Mouse (Mus musculus) gastrocnemius, postnatal 4 days (tissue): ENCODE measurements around the gene Tmtc4. TPM values are rescaled to one million over a fixed set of nuclear protein-coding genes. Genes with fewer than 3 reads are reported as not detected.

Experiments
- DNase-seq, 2 experiments: peaks; one replicate each; pipeline ENCODE4 v3.0.0; 2021 to 2022; ENCODE audit warnings: low spot score in 2 of 2, mixed read lengths in 2 of 2
- total RNA-seq, 2 experiments: library from RNA; stranded (reverse); gene quantifications; 2 replicates each; pipeline ENCODE4 v1.2.3; 2021

Gene Tmtc4
- total RNA-seq, 2 experiments from 2014 or later: 17.1 to 17.8 TPM

- no peak for DNase-seq
Measured at GRCm38 (mm10) chr14:122905007-122905406, 78.8 kb downstream of the Tmtc4 start.

- no peak for DNase-seq
Measured at GRCm38 (mm10) chr14:122903923-122904351, 79.9 kb downstream of the Tmtc4 start.

DNA sequence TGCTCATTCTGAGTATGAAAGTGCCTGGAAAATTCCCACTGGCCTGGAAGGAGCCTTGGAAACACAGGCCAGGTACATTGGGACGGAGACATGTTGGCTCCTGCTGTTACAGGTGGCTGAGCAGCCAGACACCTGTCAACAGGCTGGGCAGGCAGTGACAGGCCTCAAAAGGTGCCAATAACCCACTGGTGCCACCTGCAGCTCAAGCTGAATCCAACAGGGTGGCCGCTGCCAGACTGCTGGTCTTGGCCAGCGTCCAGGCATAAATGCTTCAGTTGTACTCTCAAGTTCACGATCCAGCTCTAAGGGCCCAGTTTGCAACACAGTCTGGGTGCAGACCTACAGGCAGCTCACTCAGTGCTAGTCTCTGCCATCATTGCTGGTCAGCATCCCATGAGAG, 81.0 kb downstream of the Tmtc4 start:
- DNase-seq: peak in 1 of 2 experiments; percentile 29

DNA sequence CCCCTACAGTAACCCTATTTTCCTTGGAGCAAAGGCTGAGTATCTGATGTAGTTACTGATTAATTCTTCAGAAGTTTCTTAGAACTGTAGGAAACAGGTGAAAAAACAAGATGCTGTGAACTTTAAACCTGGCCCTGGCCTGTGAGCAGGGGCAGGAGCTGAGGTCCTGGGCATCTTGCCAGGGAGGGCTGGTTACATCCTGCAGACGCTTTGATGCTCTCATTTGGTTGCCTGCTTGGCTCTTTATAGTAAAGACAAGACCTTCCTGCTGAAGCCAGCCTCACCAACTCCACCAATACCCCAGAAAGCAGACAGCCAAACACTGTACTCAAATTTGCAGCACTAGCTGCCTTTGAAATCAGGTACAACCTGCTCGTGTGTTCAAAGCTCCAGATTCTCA, 81.7 kb downstream of the Tmtc4 start:
- no peak for DNase-seq

DNA sequence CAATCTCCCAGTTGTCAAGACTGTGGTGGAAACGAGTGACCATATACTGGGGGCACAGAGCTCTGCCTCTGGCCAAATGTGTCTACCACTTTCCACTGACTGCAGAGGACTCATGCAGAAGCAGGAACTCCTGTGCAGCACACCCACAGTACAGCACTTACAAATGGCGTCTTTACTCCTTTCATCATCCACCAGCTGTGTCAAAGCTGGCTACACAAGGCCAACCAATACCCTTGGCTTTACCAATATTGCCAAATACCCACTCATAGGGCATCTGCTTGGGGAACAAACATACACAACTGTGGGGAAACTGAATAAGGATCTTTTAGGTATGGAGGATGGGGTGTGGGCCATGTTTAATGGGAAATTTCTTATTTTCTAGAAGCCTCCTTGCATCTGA, 82.1 kb downstream of the Tmtc4 start:
- DNase-seq: no peak

DNA sequence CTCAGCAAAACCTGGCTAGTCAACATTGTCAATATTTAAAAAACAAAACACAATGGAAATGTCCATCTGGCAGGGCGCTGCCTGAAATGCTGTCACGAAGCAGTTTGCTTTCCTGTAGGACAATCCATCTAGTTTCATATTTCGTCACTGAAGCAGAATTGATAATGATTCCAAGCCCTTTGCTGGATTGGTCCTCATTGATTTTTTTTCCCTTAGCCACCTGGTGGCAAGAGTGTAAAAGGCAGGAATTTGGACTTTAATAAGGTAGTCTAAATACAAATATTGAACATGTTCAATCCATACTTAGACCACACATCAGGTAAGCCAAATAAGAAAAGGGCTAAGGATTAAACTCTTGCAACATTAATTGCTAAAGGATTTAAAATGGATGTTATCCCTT, 82.7 kb downstream of the Tmtc4 start:
- no peak for DNase-seq

DNA sequence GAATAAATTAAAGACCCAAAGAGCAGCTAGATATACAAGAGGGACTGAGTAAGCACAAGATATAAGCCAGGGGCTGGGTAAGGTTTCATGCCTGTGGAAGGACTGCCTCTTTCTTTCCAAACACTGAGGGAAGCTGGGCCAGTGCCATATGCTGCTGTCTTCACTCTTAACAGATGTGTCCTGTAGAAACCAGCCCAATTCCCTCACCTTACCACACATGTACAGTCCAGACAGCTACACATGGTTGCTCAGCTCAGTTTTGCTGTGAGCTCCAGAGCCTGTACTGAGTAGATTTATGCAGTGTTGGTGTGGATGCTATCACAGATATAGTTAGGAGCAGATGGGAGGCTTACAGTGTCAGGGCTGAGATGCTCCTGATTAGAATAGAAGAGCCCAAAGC, 83.2 kb downstream of the Tmtc4 start:
- no peak for DNase-seq

- no peak for DNase-seq
Measured at GRCm38 (mm10) chr14:122898550-122898949, 85.3 kb downstream of the Tmtc4 start.

GRCm38 (mm10) chr14:122896106-122896505, 87.7 kb downstream of the Tmtc4 start:
- no peak for DNase-seq

GRCm38 (mm10) chr14:122891470-122891968, 92.3 kb downstream of the Tmtc4 start:
- no peak for DNase-seq

- DNase-seq: no peak
Measured at GRCm38 (mm10) chr14:122888480-122888872, 95.4 kb downstream of the Tmtc4 start.

GRCm38 (mm10) chr14:122887702-122888479, 95.9 kb downstream of the Tmtc4 start:
- no peak for DNase-seq

DNA sequence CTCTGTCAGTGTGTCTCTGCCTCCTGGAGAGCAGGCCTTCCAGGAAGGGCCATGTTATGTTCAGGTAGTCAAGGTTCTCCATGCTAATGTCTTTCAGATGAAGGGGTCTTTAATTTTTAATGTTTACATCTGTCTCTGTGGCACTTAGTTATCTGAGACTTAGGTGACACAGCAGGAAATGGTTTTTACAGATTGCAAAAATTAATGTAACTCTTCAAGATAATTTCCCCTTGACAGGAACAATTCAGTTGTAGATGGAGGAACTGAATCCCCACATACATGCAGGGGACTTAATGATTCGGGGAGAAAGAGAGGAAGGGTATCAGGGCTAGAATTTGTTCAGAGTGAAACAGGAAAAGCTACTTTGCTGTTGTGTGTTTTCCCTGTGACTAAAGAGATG, 96.6 kb downstream of the Tmtc4 start:
- no peak for DNase-seq

DNA sequence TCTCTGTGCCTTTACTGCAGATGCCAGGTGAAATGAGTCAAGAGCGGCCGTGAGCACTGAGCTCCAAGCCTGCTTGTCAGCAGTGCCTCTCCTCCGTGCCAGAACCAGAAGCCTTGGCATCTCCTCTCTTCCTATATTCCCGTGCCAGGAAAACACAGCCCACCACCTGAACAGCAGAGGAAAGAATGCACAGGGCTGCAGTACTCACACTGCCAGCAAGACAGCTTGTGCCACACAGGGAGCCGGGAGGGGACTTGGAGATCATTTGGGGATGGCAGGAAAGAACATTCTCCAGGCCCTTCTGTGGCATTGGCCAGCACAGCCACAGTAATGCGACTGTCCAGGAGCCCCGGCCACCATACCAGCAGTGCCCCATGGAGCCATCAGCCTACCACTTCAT, 97.9 kb downstream of the Tmtc4 start:
- DNase-seq: no peak

DNA sequence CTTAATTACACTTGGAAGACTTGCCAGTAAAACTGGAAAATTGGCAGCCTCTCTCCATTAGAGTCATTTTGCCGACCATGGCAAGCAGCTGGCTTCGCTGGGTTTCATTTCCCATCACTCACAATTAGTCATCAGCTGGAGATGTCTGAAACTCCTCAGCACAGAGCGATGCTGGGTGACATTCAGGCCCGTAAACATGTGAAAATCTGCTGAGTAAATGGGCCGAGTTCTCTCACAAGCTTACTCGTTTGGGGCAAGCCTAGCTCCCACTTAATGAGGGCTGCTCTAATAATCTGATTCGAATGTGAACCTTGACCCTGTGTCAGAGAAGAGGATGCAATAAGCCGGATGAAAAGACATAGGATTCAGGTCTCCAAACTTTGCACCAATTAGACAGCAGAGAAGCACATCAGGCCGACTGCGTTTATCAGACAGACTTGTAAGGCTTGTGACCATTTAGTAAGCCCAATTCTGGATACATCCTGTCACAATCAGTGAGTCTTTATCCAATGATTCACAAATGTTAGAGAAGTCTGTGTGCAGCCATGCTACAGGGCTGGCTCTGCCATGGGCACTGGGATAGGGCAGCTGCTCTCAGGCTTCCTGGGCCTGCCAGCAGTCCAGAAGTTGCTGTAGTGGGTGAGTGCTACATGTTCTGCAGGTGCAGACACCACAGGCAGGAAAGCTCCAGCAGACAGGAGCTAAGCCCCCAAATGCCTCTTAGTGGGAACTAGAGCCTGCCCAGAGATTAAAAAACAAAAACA, 99.8 kb downstream of the Tmtc4 start:
- DNase-seq: no peak

DNA sequence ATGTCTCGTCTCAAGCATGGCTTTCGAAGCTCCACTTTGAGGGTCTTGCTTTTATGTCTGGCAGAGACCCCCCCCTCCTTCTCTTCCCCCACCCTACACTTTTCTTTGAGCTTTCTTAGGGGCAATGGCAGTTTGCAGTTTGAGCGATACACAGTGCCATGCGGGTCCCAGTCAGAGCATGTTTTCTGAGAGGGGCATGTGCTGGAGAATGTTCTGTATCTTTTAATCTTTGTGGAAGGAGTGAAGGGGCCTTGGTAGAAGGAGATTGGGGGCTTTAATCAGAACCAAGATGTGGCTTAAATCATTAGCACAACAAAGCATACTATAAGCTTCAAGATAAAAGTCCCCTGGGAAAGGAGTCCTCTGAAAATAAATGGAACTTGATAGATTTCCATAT, 100.4 kb downstream of the Tmtc4 start:
- no peak for DNase-seq

- no peak for DNase-seq
Measured at GRCm38 (mm10) chr14:122882795-122883409, 100.9 kb downstream of the Tmtc4 start.

DNA sequence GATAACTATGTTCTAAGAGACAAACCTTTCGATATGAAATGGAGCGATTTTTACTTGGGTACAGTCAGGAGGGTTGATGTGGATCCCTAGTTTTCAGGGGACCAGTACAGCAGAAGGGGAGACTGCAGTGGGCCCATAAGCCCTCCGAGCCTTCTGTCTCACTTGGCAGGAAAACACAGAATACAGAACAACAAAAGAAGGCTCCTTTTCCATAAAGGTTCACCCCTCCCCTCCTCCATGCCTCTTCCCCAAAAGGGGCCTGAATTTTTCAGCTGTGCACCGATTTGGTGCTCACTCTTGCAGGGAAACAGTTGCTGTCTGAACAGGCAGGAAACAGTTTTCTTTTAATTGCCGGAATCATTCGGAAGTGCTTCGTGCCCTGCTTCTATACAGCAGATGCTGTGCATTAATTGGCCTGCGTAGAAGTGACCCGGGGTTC, 101.6 kb downstream of the Tmtc4 start:
- no peak for DNase-seq

GRCm38 (mm10) chr14:122881699-122882098, 102.1 kb downstream of the Tmtc4 start:
- DNase-seq: no peak

- DNase-seq: no peak
Measured at GRCm38 (mm10) chr14:122880291-122880690, 103.5 kb downstream of the Tmtc4 start.

GRCm38 (mm10) chr14:122877787-122878186, 106.0 kb downstream of the Tmtc4 start:
- DNase-seq: no peak

- no peak for DNase-seq
Measured at GRCm38 (mm10) chr14:122876723-122877122, 107.1 kb downstream of the Tmtc4 start.
